Mouse (Mus musculus) heart, embryonic 12.5 days (tissue): ENCODE data around the gene Cbfa2t3. TPM values are rescaled to one million over a fixed set of nuclear protein-coding genes. Genes with fewer than 3 reads are reported as not detected.

Experiments
- ATAC-seq: fragments of 200-750 bp; cut with Nextera tagmentation; 2 replicates; pipeline ENCODE4 v1.8.0; 2017; ENCODE audit warnings: moderate TSS enrichment, moderate library complexity; ENCODE audit not compliant: insufficient number of reproducible peaks, low FRiP score
- H3K27ac ChIP-seq: fragments of 300-500 bp; sonication (generic); 2 replicates; pipeline ENCODE4 v1.5.1; 2016; ENCODE audit warnings: mild to moderate bottlenecking, moderate library complexity; ENCODE audit not compliant: poor library complexity, severe bottlenecking
- H3K27me3 ChIP-seq: fragments of 300-500 bp; sonication (generic); replicated peaks from 2 replicates; pipeline ENCODE4 v1.6.1; 2016; ENCODE audit warnings: mild to moderate bottlenecking, moderate library complexity
- H3K36me3 ChIP-seq: fragments of 300-500 bp; sonication (generic); 2 replicates; pipeline ENCODE4 v1.6.1; 2016; ENCODE audit warnings: mild to moderate bottlenecking, moderate library complexity
- H3K4me1 ChIP-seq: fragments of 300-500 bp; sonication (generic); replicated peaks from 2 replicates; pipeline ENCODE4 v1.6.1; 2016; ENCODE audit warnings: mild to moderate bottlenecking
- H3K4me2 ChIP-seq: fragments of 300-500 bp; sonication (generic); 2 replicates; pipeline ENCODE4 v1.6.1; 2016; ENCODE audit warnings: mild to moderate bottlenecking, moderate library complexity
- H3K4me3 ChIP-seq: fragments of 300-500 bp; sonication (generic); 2 replicates; pipeline ENCODE4 v1.5.1; 2016; ENCODE audit warnings: mild to moderate bottlenecking
- H3K9ac ChIP-seq: fragments of 300-500 bp; sonication (generic); 2 replicates; pipeline ENCODE4 v1.6.1; 2016; ENCODE audit warnings: mild to moderate bottlenecking, moderate library complexity
- H3K9me3 ChIP-seq: fragments of 300-500 bp; sonication (generic); replicated peaks from 2 replicates; pipeline ENCODE4 v1.6.1; 2016; ENCODE audit warnings: mild to moderate bottlenecking, moderate library complexity
- WGBS: fragments of 180-500 bp; shearing (Covaris S2); methylation state at CpG from one replicate; pipeline ENCODE4 v1.1.7; 2016; 5-methylcytosine and 5-hydroxymethylcytosine counted together
- polyA plus RNA-seq: library from polyadenylated mRNA; unstranded; fragments of >200 nt; fragmentation: Nextera tagmentation; extraction: Ambion mirVana; gene quantifications from 2 replicates; pipeline ENCODE4 v1.2.1, GENCODE M21; 2016

Gene Cbfa2t3
- polyA plus RNA-seq, 1 experiment from 2014 or later, result 6.2 TPM

DNA sequence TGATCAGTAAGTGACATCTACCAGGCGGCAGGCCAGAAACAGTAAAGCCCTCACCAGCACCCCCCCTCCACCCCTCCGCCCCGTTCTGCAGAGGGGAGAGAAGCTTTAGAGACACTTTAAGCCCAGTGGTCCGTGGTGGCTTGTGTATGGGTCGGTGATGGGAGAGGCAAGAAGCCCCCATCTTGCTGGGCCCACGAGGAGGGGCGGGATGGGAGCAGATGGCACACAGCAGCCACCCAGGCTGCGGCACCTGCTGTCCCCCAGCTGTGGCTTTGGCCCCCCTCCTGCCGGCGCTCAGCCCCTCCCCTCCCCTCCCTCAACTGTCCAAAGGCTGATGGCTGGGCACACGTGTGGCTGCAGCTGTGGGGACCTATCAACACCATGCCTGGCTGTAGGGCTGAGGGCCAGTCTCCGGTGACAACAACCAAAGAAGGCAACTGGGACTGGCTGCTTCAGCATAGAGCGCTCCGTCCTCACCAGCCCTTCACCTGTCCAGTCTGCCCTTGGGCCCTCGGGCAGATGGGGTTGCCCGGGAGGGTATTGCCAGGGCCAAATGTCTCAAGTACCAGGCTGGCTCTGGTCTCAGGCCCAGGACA, 47.5 kb downstream of the Cbfa2t3 start:
- no peak for ATAC-seq
- no peak overlapping the region for H3K4me3 ChIP-seq
- H3K36me3 ChIP-seq, result peaks cover 11% of the 10 kb centered on the region; the same call in 1 of the 2 replicates
- H3K4me2 ChIP-seq, result no peak overlapping the region
- no peak overlapping the region for H3K27ac ChIP-seq
- 75% methylated on average over 16 of the region's 16 CpGs for WGBS
- peaks cover 54% of the 10 kb centered on the region for H3K4me1 ChIP-seq
- no peak overlapping the region for H3K9ac ChIP-seq
- no peaks in the 10 kb centered on the region for H3K9me3 ChIP-seq
- H3K27me3 ChIP-seq, result peaks cover 6% of the 10 kb centered on the region; the same call in 1 of the 2 replicates

GRCm38 (mm10) chr8:122648192-122648970, 50.5 kb downstream of the Cbfa2t3 start:
- H3K9me3 ChIP-seq, result no peaks in the 10 kb centered on the region
- no peak overlapping the region for H3K4me2 ChIP-seq
- H3K4me1 ChIP-seq, result peaks cover 44% of the 10 kb centered on the region
- no peak overlapping the region for H3K27ac ChIP-seq
- H3K4me3 ChIP-seq, result no peak overlapping the region
- no peak overlapping the region for H3K9ac ChIP-seq
- peaks cover 11% of the 10 kb centered on the region; the same call in 1 of the 2 replicates for H3K36me3 ChIP-seq
- peaks cover 6% of the 10 kb centered on the region; the same call in 1 of the 2 replicates for H3K27me3 ChIP-seq
- no peak for ATAC-seq
- 85% methylated on average over 15 of the region's 15 CpGs for WGBS

GRCm38 (mm10) chr8:122646337-122646736, 52.6 kb downstream of the Cbfa2t3 start:
- Histone ChIP-seq H3K27me3 (no peaks in the 10 kb centered on the region; the same call in 1 of the 2 replicates), H3K27ac (no peak overlapping the region), H3K36me3 (peaks cover 11% of the 10 kb centered on the region; the same call in 1 of the 2 replicates), H3K9ac (no peak overlapping the region), H3K4me1 (peaks cover 38% of the 10 kb centered on the region), H3K4me2 (peak overlapping the region; percentile 4; the same call in 1 of the 2 replicates), H3K4me3 (no peak overlapping the region), H3K9me3 (no peaks in the 10 kb centered on the region)
- 0 out of 2 replicates have a peak, but pooled peaks have one; percentile 15 for ATAC-seq
- 58% methylated on average over 16 of the region's 16 CpGs for WGBS

- Histone ChIP-seq H3K9ac (no peak overlapping the region), H3K27ac (no peak overlapping the region), H3K27me3 (no peaks in the 10 kb centered on the region), H3K9me3 (no peaks in the 10 kb centered on the region), H3K4me3 (no peak overlapping the region), H3K36me3 (peaks cover 11% of the 10 kb centered on the region; the same call in 1 of the 2 replicates), H3K4me2 (no peak overlapping the region), H3K4me1 (peaks cover 52% of the 10 kb centered on the region)
- 52% methylated on average over 6 of the region's 6 CpGs for WGBS
- ATAC-seq, result no peak
These were observed 54.5 kb downstream of the Cbfa2t3 start for GRCm38 (mm10) chr8:122644175-122644954.

DNA sequence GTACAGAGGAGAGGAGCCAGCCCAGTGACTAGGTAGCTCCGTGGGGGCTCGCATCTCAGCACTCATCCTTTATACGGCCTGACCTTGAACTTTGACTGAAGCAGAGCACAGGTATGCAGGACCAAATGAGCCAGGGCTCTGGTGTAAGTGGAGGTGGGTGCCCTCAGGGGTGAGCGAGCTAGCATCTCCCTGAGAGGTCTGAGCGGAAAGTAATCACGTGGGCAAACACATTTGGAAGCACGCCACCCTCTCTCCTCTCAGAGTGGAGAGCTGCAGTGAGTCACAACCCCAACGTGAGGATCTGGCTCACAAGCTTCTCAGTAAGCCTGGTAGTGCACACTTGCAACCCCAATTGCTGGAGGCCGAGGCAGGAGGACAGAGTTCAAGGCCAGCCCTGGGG, 56.8 kb downstream of the Cbfa2t3 start:
- 0 out of 2 replicates have a peak, but pooled peaks have one; percentile 5 for ATAC-seq
- H3K27me3 ChIP-seq, result no peaks in the 10 kb centered on the region
- H3K9me3 ChIP-seq, result no peaks in the 10 kb centered on the region
- H3K4me3 ChIP-seq, result no peak overlapping the region
- WGBS, result 54% methylated on average over 9 of the region's 9 CpGs
- H3K4me2 ChIP-seq, result no peak overlapping the region
- H3K36me3 ChIP-seq, result peaks cover 9% of the 10 kb centered on the region; the same call in 1 of the 2 replicates
- H3K9ac ChIP-seq, result no peak overlapping the region
- peaks cover 68% of the 10 kb centered on the region for H3K4me1 ChIP-seq
- no peak overlapping the region for H3K27ac ChIP-seq

- Histone ChIP-seq H3K9me3 (no peaks in the 10 kb centered on the region), H3K36me3 (peaks cover 10% of the 10 kb centered on the region; the same call in 1 of the 2 replicates), H3K4me3 (no peak overlapping the region), H3K9ac (no peak overlapping the region), H3K4me1 (peaks cover 69% of the 10 kb centered on the region), H3K4me2 (no peak overlapping the region), H3K27me3 (no peaks in the 10 kb centered on the region), H3K27ac (no peak overlapping the region)
- ATAC-seq, result no peak
- 83% methylated on average over 15 of the region's 15 CpGs for WGBS
These were observed 57.5 kb downstream of the Cbfa2t3 start for GRCm38 (mm10) chr8:122641406-122641805.

DNA sequence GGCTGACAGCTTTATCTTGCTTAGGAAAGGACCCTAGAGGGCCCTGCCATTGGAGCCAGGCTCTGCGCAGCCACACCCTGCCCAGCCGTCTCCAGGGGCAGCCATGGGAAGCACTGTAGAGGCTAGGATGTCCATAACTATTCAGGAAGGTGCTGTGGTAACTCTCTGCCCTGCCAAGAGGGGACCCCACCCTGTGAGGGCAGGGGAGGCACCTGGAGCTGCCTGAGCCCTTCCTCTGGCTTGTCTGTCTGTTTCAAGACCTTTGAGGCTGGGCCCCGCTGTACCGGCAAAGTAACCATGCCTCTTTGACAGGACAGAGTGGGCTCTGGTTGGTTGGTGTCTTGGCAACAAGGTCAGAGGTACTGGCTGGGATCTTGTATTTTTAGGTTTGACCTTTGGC, 58.1 kb downstream of the Cbfa2t3 start:
- Histone ChIP-seq H3K9ac (no peak overlapping the region), H3K4me3 (no peak overlapping the region), H3K27me3 (no peaks in the 10 kb centered on the region), H3K27ac (no peak overlapping the region), H3K4me2 (no peak overlapping the region), H3K9me3 (no peaks in the 10 kb centered on the region), H3K4me1 (peaks cover 69% of the 10 kb centered on the region), H3K36me3 (peaks cover 10% of the 10 kb centered on the region; the same call in 1 of the 2 replicates)
- 72% methylated on average over 4 of the region's 4 CpGs for WGBS
- ATAC-seq, result no peak

DNA sequence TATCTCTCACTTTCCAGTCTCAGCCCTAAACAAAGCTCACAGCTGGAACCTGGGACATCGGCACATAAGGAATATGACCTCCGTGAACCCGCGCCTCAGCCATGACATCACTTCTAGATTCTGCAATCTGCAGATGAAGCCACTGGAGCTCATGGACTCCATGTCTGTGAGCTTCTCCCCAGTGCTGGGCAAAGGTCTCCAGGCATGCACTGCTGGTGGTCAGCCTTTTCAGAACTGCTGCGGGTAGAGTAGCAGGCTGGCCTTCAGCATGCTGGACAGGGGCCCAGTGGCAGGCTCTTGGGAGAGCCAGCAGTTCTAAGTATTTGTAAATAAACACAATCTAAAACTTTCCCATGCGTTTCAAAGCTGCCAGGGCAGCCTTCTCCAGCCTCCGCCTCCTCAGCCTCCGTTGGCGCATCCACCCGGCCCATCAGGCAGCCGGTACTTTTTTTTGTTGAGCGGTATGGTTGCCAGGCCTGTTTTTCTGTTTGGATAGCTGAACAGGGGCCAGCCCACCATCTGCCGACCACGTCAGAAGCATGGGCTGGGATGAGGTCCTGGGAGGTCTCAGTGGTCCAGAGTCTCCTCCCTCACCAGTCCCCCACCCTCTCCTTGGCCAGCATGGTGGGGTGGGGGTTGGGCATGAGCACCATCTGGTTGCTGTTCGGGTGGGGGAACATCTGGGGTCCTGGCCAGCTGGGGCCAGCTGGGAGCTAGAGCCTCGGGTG, 59.2 kb downstream of the Cbfa2t3 start:
- no peak overlapping the region for H3K27ac ChIP-seq
- H3K4me3 ChIP-seq, result no peak overlapping the region
- H3K4me2 ChIP-seq, result no peak overlapping the region
- H3K27me3 ChIP-seq, result no peaks in the 10 kb centered on the region
- H3K4me1 ChIP-seq, result peaks cover 74% of the 10 kb centered on the region
- no peaks in the 10 kb centered on the region for H3K9me3 ChIP-seq
- H3K9ac ChIP-seq, result no peak overlapping the region
- peaks cover 18% of the 10 kb centered on the region for H3K36me3 ChIP-seq
- ATAC-seq, result no peak
- WGBS, result 51% methylated on average over 16 of the region's 16 CpGs

DNA sequence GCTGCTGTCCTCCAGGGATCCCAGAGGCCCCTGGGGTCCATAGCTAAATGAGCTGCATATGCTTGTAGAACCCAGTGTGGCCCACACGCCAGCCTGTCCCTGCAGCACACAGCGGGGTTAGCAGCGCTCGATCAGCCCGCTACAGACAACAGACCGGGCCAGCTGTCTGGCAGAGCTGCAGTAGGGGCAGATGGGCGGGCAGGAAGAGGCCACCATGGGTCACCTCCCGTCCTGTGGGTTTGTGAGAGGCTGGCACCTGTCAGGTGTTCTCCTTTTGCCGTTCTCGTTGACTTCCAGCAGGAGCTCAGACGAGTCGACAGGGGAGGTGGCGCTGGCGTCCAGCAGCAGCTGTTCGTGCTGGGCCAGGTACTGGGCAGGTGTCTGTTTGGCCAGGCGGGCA, 60.3 kb downstream of the Cbfa2t3 start:
- 86% methylated on average over 16 of the region's 16 CpGs for WGBS
- H3K4me3 ChIP-seq, result no peak overlapping the region
- peaks cover 64% of the 10 kb centered on the region for H3K4me1 ChIP-seq
- no peaks in the 10 kb centered on the region for H3K9me3 ChIP-seq
- H3K36me3 ChIP-seq, result peaks cover 28% of the 10 kb centered on the region
- no peaks in the 10 kb centered on the region for H3K27me3 ChIP-seq
- no peak overlapping the region for H3K27ac ChIP-seq
- H3K4me2 ChIP-seq, result no peak overlapping the region
- no peak for ATAC-seq
- no peak overlapping the region for H3K9ac ChIP-seq

DNA sequence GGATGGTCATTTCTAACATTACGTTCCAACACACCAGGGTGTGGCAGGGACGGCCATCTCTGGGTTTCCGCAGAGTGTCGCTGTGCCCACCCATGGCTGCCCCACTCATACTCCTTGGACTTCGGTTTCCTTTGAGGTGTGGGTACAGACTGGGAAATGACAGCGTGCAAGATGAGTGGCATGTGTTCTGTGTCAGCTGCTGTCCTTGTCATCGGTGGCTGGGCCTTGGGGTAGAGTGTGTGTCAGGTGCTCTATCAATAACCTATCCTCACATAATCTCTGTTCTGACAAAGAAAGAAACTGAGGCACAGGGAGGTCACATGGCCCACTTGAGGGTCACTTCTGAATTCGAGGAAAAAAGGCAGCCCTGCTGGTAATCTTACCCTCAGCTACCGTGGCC, 61.7 kb downstream of the Cbfa2t3 start:
- no peak overlapping the region for H3K27ac ChIP-seq
- 88% methylated on average over 9 of the region's 9 CpGs for WGBS
- peaks cover 59% of the 10 kb centered on the region for H3K4me1 ChIP-seq
- no peak for ATAC-seq
- no peak overlapping the region for H3K4me3 ChIP-seq
- H3K9ac ChIP-seq, result no peak overlapping the region
- no peak overlapping the region for H3K4me2 ChIP-seq
- H3K27me3 ChIP-seq, result no peaks in the 10 kb centered on the region
- H3K9me3 ChIP-seq, result no peaks in the 10 kb centered on the region
- H3K36me3 ChIP-seq, result peaks cover 37% of the 10 kb centered on the region
